Mouse (Mus musculus): Measurements from ENCODE around the gene Vwde. TPM values are rescaled to one million over a fixed set of nuclear protein-coding genes. Genes with fewer than 3 reads are reported as not detected.

Gene Vwde
- 0.02 TPM in 1 of 2 replicates, not detected in the other for polyA plus RNA-seq (2015; fragmentation: Nextera tagmentation; extraction: Ambion mirVana)

DNA sequence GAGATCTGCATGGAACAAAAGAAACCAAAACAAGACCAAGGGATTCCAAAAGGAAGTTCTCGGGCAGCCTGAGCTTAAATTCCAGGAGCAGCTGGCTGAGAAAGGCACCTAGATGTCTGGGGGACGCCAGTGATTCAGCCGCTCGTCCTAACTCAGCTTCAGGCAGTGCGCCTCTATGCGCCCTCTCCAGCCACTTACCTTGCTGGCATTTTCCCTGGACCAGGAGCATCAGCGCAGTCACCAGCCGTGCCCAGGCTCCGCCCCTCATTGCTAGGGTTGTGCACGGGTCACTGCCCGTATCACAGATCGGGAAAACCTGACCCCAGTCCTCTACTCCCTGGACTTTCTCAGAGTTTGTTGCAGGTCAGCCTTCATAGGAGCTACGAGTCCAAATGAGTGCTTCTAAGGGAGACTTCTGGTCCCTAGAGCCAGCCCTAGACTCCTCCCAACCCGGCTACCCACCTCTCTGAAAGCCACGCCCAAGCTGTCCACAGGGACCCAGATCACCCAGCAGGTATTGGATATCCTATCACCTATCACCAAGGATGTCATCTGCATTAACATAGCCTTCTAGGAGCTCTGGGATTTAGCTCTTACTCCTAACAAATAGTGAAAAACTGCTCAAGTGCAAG lies at the start of gene Vwde:
Gene Vwde, minus strand, starts transcription at position 370 of the 632 bp plus-strand sequence.
- H3K4me3 ChIP-seq (ENCODE audit: low read depth, low read length), result no peak within 1 kb of the TSS; the same call in 1 of the 2 replicates
- no peaks in the 10 kb centered on the region for H3K9me3 ChIP-seq (ENCODE audit: control insufficient read depth, low read length)
- DNase-seq (ENCODE audit: low spot score), result peak; percentile 14
- H3K27me3 ChIP-seq (ENCODE audit: control insufficient read depth, insufficient read depth, low read length), result no peaks in the 10 kb centered on the region
- ATAC-seq (ENCODE audit: low FRiP score, low TSS enrichment), result no peak
- peak within 1 kb of the TSS; percentile 39 for H3K4me2 ChIP-seq (replicated peaks; ENCODE audit: low read depth)
- TF ChIP-seq EP300 (optimal IDR thresholded peaks at IDR 0.05) (no peak), CTCF (IDR thresholded peaks at IDR 0.05; ENCODE audit: low read depth) (no peak)
- no peak within 1 kb of the TSS for H3K27ac ChIP-seq (replicated peaks)
- 37% methylated on average over 15 of the region's 15 CpGs for WGBS
- H3K4me1 ChIP-seq (replicated peaks; ENCODE audit: control insufficient read depth, insufficient read depth), result no peaks in the 10 kb centered on the region
- H3K36me3 ChIP-seq (ENCODE audit: control insufficient read depth, insufficient read depth, low read length), result no peaks in the 10 kb centered on the region
- no peak within 1 kb of the TSS for H3K9ac ChIP-seq (ENCODE audit: low read length)

- WGBS, result 82% methylated on average over 4 of the region's 4 CpGs
- TF ChIP-seq CTCF (IDR thresholded peaks at IDR 0.05; ENCODE audit: low read depth), result no peak
- no peak for TF ChIP-seq EP300 (optimal IDR thresholded peaks at IDR 0.05)
- Histone ChIP-seq H3K4me3 (ENCODE audit: low read depth, low read length) (no peak overlapping the region), H3K9me3 (ENCODE audit: control insufficient read depth, low read length) (no peaks in the 10 kb centered on the region), H3K4me1 (replicated peaks; ENCODE audit: control insufficient read depth, insufficient read depth) (no peaks in the 10 kb centered on the region), H3K36me3 (ENCODE audit: control insufficient read depth, insufficient read depth, low read length) (no peaks in the 10 kb centered on the region), H3K9ac (ENCODE audit: low read length) (no peak overlapping the region), H3K27me3 (ENCODE audit: control insufficient read depth, insufficient read depth, low read length) (no peaks in the 10 kb centered on the region), H3K27ac (replicated peaks) (no peak overlapping the region), H3K4me2 (replicated peaks; ENCODE audit: low read depth) (no peak overlapping the region)
- DNase-seq (ENCODE audit: low spot score) (no peak), ATAC-seq (ENCODE audit: low FRiP score, low TSS enrichment) (no peak)
Measured at GRCm38 (mm10) chr6:13255341-13255740, 30.6 kb upstream of the Vwde start.

- H3K9me3 ChIP-seq (ENCODE audit: control insufficient read depth, low read length), result no peaks in the 10 kb centered on the region
- H3K27me3 ChIP-seq (ENCODE audit: control insufficient read depth, insufficient read depth, low read length), result no peaks in the 10 kb centered on the region
- H3K9ac ChIP-seq (ENCODE audit: low read length), result no peak overlapping the region
- 64% methylated on average over 4 of the region's 4 CpGs for WGBS
- H3K36me3 ChIP-seq (ENCODE audit: control insufficient read depth, insufficient read depth, low read length), result no peaks in the 10 kb centered on the region
- DNase-seq (ENCODE audit: low spot score) (no peak), ATAC-seq (ENCODE audit: low FRiP score, low TSS enrichment) (no peak)
- H3K4me1 ChIP-seq (replicated peaks; ENCODE audit: control insufficient read depth, insufficient read depth), result no peaks in the 10 kb centered on the region
- no peak for TF ChIP-seq EP300 (optimal IDR thresholded peaks at IDR 0.05)
- TF ChIP-seq CTCF (IDR thresholded peaks at IDR 0.05; ENCODE audit: low read depth), result peak; percentile 78
- no peak overlapping the region for H3K27ac ChIP-seq (replicated peaks)
- no peak overlapping the region for H3K4me2 ChIP-seq (replicated peaks; ENCODE audit: low read depth)
- no peak overlapping the region for H3K4me3 ChIP-seq (ENCODE audit: low read depth, low read length)
Measured at GRCm38 (mm10) chr6:13248317-13248969, 23.7 kb upstream of the Vwde start.

- H3K27me3 ChIP-seq (ENCODE audit: control insufficient read depth, insufficient read depth, low read length), result no peaks in the 10 kb centered on the region
- no peak overlapping the region for H3K9ac ChIP-seq (ENCODE audit: low read length)
- no peaks in the 10 kb centered on the region for H3K9me3 ChIP-seq (ENCODE audit: control insufficient read depth, low read length)
- ATAC-seq (ENCODE audit: low FRiP score, low TSS enrichment), result no peak
- no peaks in the 10 kb centered on the region for H3K4me1 ChIP-seq (replicated peaks; ENCODE audit: control insufficient read depth, insufficient read depth)
- no peak overlapping the region for H3K27ac ChIP-seq (replicated peaks)
- no peaks in the 10 kb centered on the region for H3K36me3 ChIP-seq (ENCODE audit: control insufficient read depth, insufficient read depth, low read length)
- no peak for DNase-seq (ENCODE audit: low spot score)
- 71% methylated on average over 6 of the region's 6 CpGs for WGBS
- H3K4me2 ChIP-seq (replicated peaks; ENCODE audit: low read depth), result no peak overlapping the region
- TF ChIP-seq EP300 (optimal IDR thresholded peaks at IDR 0.05), result no peak
- no peak for TF ChIP-seq CTCF (IDR thresholded peaks at IDR 0.05; ENCODE audit: low read depth)
- no peak overlapping the region for H3K4me3 ChIP-seq (ENCODE audit: low read depth, low read length)
Measured at GRCm38 (mm10) chr6:13206157-13206556, 18.6 kb downstream of the Vwde start.

DNA sequence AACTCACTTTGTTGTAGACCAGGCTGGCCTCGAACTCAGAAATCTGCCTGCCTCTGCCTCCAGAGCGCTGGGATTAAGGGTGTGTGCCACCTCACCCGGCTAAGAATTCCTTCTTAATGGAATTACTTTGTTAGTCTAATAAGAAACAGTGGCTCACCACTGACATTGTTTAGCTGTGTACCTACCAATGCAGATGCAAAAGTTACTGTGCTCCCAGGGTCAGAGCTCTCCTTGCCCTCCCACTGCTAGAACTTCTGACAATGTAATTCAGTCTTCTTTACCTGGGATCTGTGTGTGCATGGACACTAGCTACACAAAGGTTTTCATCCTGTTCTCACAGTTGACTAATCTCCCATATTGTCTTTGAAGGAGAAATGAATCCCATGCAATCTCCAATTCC lies 27.3 kb downstream of the Vwde start:
- Histone ChIP-seq H3K4me2 (replicated peaks; ENCODE audit: low read depth) (no peak overlapping the region), H3K27me3 (ENCODE audit: control insufficient read depth, insufficient read depth, low read length) (no peaks in the 10 kb centered on the region), H3K36me3 (ENCODE audit: control insufficient read depth, insufficient read depth, low read length) (no peaks in the 10 kb centered on the region), H3K27ac (replicated peaks) (no peak overlapping the region), H3K9ac (ENCODE audit: low read length) (no peak overlapping the region), H3K9me3 (ENCODE audit: control insufficient read depth, low read length) (no peaks in the 10 kb centered on the region), H3K4me3 (ENCODE audit: low read depth, low read length) (no peak overlapping the region), H3K4me1 (replicated peaks; ENCODE audit: control insufficient read depth, insufficient read depth) (no peaks in the 10 kb centered on the region)
- WGBS, result 94% methylated on average over 3 of the region's 3 CpGs
- DNase-seq (ENCODE audit: low spot score) (no peak), ATAC-seq (ENCODE audit: low FRiP score, low TSS enrichment) (no peak)
- TF ChIP-seq CTCF (IDR thresholded peaks at IDR 0.05; ENCODE audit: low read depth) (no peak), EP300 (optimal IDR thresholded peaks at IDR 0.05) (no peak)

DNA sequence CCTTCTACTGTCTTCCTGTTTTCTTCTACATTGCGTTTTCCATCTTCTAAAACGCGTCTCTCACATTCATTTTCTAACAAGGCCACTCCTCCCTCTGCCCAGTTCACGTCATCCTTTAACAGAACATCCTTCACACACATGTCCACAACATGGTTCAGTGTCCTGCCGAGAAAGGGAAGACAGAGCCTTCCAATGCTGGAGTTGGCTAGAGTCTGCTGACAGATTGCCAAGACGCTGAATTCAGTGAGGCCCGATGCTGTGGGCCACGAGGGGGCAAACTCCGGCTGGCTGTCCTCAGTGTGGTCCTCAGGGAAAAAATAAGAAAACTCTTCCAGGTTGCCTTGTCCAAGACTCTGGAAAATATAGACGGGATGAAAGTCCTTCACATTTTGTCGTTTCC lies 37.9 kb downstream of the Vwde start:
- Histone ChIP-seq H3K4me3 (ENCODE audit: low read depth, low read length) (no peak overlapping the region), H3K9me3 (ENCODE audit: control insufficient read depth, low read length) (no peaks in the 10 kb centered on the region), H3K27me3 (ENCODE audit: control insufficient read depth, insufficient read depth, low read length) (no peaks in the 10 kb centered on the region), H3K9ac (ENCODE audit: low read length) (no peak overlapping the region), H3K36me3 (ENCODE audit: control insufficient read depth, insufficient read depth, low read length) (no peaks in the 10 kb centered on the region), H3K27ac (replicated peaks) (no peak overlapping the region), H3K4me2 (replicated peaks; ENCODE audit: low read depth) (no peak overlapping the region), H3K4me1 (replicated peaks; ENCODE audit: control insufficient read depth, insufficient read depth) (no peaks in the 10 kb centered on the region)
- ATAC-seq (ENCODE audit: low FRiP score, low TSS enrichment), result no peak
- no peak for DNase-seq (ENCODE audit: low spot score)
- TF ChIP-seq CTCF (IDR thresholded peaks at IDR 0.05; ENCODE audit: low read depth) (no peak), EP300 (optimal IDR thresholded peaks at IDR 0.05) (no peak)
- 79% methylated on average over 11 of the region's 11 CpGs for WGBS
